Mouse (Mus musculus): ENCODE measurements at regions not wholly inside any gene's neighbourhood (a gene's known extent, or its start where the extent isn't known, plus 50 kb on each side); places are given as distances from the start of the nearest gene placed in this dataset.

GRCm38 (mm10) chr11:44163748-44164147 is 236.1 kb upstream of the Il12b start:
- TF ChIP-seq EP300 (IDR thresholded peaks at IDR 0.05; ENCODE audit: low read depth) (no peak), CTCF (IDR thresholded peaks at IDR 0.05; ENCODE audit: low read depth) (no peak)

All from liver, postnatal 0 days (tissue).